8 mouse cellular contexts compared by ENCODE assay signal in the genomic region with DNA sequence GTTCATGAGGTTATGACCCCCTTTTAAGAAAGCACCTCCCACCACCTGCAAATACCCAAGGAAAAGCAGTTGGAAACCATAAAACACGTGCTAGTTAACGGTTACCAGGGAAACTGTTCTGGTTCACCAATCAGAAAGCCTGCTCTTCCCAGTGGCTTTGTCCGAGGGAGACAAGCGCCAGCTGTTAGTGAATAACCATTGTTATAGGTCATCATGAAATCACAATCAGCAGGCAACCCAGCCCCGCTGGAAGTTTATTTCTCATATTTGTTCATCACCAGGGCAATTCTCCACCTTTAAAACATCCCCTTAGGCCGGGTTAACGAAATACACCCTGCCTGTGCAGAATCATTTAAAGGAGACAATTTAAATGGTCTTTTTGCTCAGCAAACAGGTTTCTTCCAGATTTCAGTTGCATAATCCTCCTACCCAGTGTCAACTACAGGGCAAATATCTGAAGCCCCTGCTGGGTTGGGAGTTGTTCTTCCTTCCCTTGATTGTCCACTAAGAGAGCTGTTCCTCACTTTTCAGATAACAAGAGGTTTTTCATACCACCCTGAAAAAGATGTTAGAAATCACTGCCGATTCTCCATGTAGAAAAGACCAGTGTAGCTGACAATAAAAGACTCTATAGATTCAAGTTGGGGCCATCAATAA.
A peak's percentile ranks its signal among the peaks of the same experiment; 100 is the strongest.
DNase-seq lines count a peak whose midpoint lies in the region; ATAC-seq and TF ChIP-seq lines count a peak whose summit lies in the region.

No protein-coding gene starts in this region.

- intact Hi-C loops in heart, adult 2 months (cut with DNase I) = loop anchor here (5.0 kb wide), 1 partner anchor 77 kb away; no protein-coding TSS in a partner anchor
- intact Hi-C loops in left cerebral cortex, postnatal 14 days (cut with DNase I) = loop anchor here (10.0 kb wide), 1 partner anchor 310 kb away; no protein-coding TSS in a partner anchor

- H3K4me1 ChIP-seq in heart, adult 2 months (ENCODE audit: control insufficient read depth, insufficient read depth, low read length) = no peaks in the 10 kb centered on the region
- no peaks in the 10 kb centered on the region for H3K4me1 ChIP-seq in intestine, postnatal 0 days (replicated peaks; ENCODE audit: control insufficient read depth, insufficient read depth, low read length)
- H3K4me1 ChIP-seq in liver, embryonic 12.5 days = no peaks in the 10 kb centered on the region

- WGBS in heart, adult 2 months = 29% methylated on average over 8 of the region's 8 CpGs
- WGBS in intestine, postnatal 0 days = 12% methylated on average over 8 of the region's 8 CpGs
- 27% methylated on average over 8 of the region's 8 CpGs for WGBS in liver, embryonic 12.5 days (ENCODE audit: insufficient replicate concordance)

- H3K27ac ChIP-seq in heart, adult 2 months = no peak overlapping the region
- H3K27ac ChIP-seq in intestine, postnatal 0 days (ENCODE audit: low read depth, low read length) = no peak overlapping the region
- H3K27ac ChIP-seq in liver, embryonic 12.5 days = no peak overlapping the region

- no peak for TF ChIP-seq POLR2A in heart, adult 2 months (IDR thresholded peaks at IDR 0.05; ENCODE audit: insufficient read depth, low read depth, low read length)

- no peak for TF ChIP-seq CTCF in heart, adult 2 months (IDR thresholded peaks at IDR 0.05)
- 0 out of 2 replicates have a peak, but pooled peaks have one; percentile 8 for TF ChIP-seq CTCF in intestine, postnatal 0 days (IDR thresholded peaks at IDR 0.05; ENCODE audit: low read depth)

- no peak for TF ChIP-seq EP300 in heart, adult 2 months (IDR thresholded peaks at IDR 0.05; ENCODE audit: insufficient read depth, low read depth, low read length)

- ATAC-seq in intestine, postnatal 0 days = no peak
- no peak for ATAC-seq in liver, embryonic 12.5 days

- H3K9ac ChIP-seq in heart, adult 2 months (ENCODE audit: low read depth, low read length) = no peak overlapping the region
- no peak overlapping the region for H3K9ac ChIP-seq in intestine, postnatal 0 days (ENCODE audit: low read depth, low read length)
- no peak overlapping the region for H3K9ac ChIP-seq in liver, embryonic 12.5 days

- DNase-seq in urinary bladder, postnatal 36 days (ENCODE audit: low spot score in 2 of 2) = peak; percentile 14 to 20
- no peak for DNase-seq in urinary bladder, postnatal 10 days (ENCODE audit: low spot score)
- peak; percentile 20 to 29 for DNase-seq in heart, adult 2 months
- DNase-seq in left cerebral cortex, postnatal 14 days (ENCODE audit: low spot score in 2 of 2) = peak; percentile 12 to 61
- DNase-seq in right cerebral cortex, adult 18-20 months = peak; percentile 2
- no peak for DNase-seq in spleen, postnatal 36 days (ENCODE audit: low spot score in 2 of 2)

- no peaks in the 10 kb centered on the region for H3K9me3 ChIP-seq in intestine, postnatal 0 days (ENCODE audit: control insufficient read depth)
- no peaks in the 10 kb centered on the region for H3K9me3 ChIP-seq in liver, embryonic 12.5 days (replicated peaks)

- H3K4me2 ChIP-seq in intestine, postnatal 0 days (replicated peaks; ENCODE audit: low read depth) = no peak overlapping the region
- no peak overlapping the region for H3K4me2 ChIP-seq in liver, embryonic 12.5 days

- no peaks in the 10 kb centered on the region for H3K36me3 ChIP-seq in heart, adult 2 months (ENCODE audit: control insufficient read depth, insufficient read depth, low read length)
- no peaks in the 10 kb centered on the region for H3K36me3 ChIP-seq in intestine, postnatal 0 days (ENCODE audit: control insufficient read depth, insufficient read depth)
- H3K36me3 ChIP-seq in liver, embryonic 12.5 days = no peaks in the 10 kb centered on the region

- no peaks in the 10 kb centered on the region for H3K79me2 ChIP-seq in heart, adult 2 months (replicated peaks; ENCODE audit: control insufficient read depth, insufficient read depth, low read length)

- no peak overlapping the region for H3K4me3 ChIP-seq in heart, adult 2 months
- H3K4me3 ChIP-seq in intestine, postnatal 0 days (ENCODE audit: low read depth, low read length) = no peak overlapping the region
- no peak overlapping the region for H3K4me3 ChIP-seq in liver, embryonic 12.5 days

- no peaks in the 10 kb centered on the region for H3K27me3 ChIP-seq in heart, adult 2 months (ENCODE audit: control insufficient read depth, insufficient read depth, low read length)
- no peaks in the 10 kb centered on the region for H3K27me3 ChIP-seq in intestine, postnatal 0 days (replicated peaks; ENCODE audit: control insufficient read depth, insufficient read depth, low read length)
- no peaks in the 10 kb centered on the region for H3K27me3 ChIP-seq in liver, embryonic 12.5 days (replicated peaks)

Comparison
In these comparisons a context has a peak if more than half of its experiments do, and no peak if none do; other contexts are left out.
1. DNase-seq: peak in urinary bladder, postnatal 36 days (2 of 2), heart, adult 2 months (2 of 2), left cerebral cortex, postnatal 14 days (2 of 2) and right cerebral cortex, adult 18-20 months (single experiment); none in urinary bladder, postnatal 10 days (single experiment) and spleen, postnatal 36 days (0 of 2).